Mouse (Mus musculus) heart, postnatal 4 days (tissue): ENCODE data around the gene Tdp1. TPM values are rescaled to one million over a fixed set of nuclear protein-coding genes. Genes with fewer than 3 reads are reported as not detected.
A peak's percentile ranks its signal among the peaks of the same experiment; 100 is the strongest.
"Not testable (repeated sequence)": the region's sequence is repeated elsewhere in the genome, so short reads cannot be mapped to it uniquely, and the experiment has no call there.

ENCODE experiments used
- DNase-seq: peaks from one replicate; pipeline ENCODE4 v3.0.0; 2021
- total RNA-seq, 2 experiments: library from RNA; stranded (reverse); gene quantifications; 2 replicates each; pipeline ENCODE4 v1.2.3; 2021

Gene Tdp1
- total RNA-seq, 2 experiments from 2014 or later: 16.7 to 18.1 TPM

GRCm38 (mm10) chr12:99958068-99959060 lies 74.0 kb downstream of the Tdp1 start:
- no peak for DNase-seq

- DNase-seq: no peak
These were observed 75.0 kb downstream of the Tdp1 start for GRCm38 (mm10) chr12:99959291-99959690.

GRCm38 (mm10) chr12:99959930-99960329 lies 75.6 kb downstream of the Tdp1 start:
- no peak for DNase-seq

- no peak for DNase-seq
These were observed 76.4 kb downstream of the Tdp1 start for GRCm38 (mm10) chr12:99960675-99961074.

- DNase-seq: peak; percentile 73
These were observed 80.2 kb downstream of the Tdp1 start, which contains the start of gene Kcnk13 for GRCm38 (mm10) chr12:99964301-99965202. TSS of gene Kcnk13 (plus strand) at chr12:99964499.

- DNase-seq: peak; percentile 44
These were observed 81.1 kb downstream of the Tdp1 start for GRCm38 (mm10) chr12:99965203-99966115.

- no peak for DNase-seq
These were observed 81.9 kb downstream of the Tdp1 start for GRCm38 (mm10) chr12:99966116-99966770.

- DNase-seq: peak; percentile 24
These were observed 82.6 kb downstream of the Tdp1 start for GRCm38 (mm10) chr12:99966881-99967363.

- DNase-seq: no peak
These were observed 85.6 kb downstream of the Tdp1 start for GRCm38 (mm10) chr12:99969906-99970305.

- not testable (repeated sequence) for DNase-seq
These were observed 87.0 kb downstream of the Tdp1 start for GRCm38 (mm10) chr12:99971205-99971894.

- DNase-seq: no peak
These were observed 88.5 kb downstream of the Tdp1 start for GRCm38 (mm10) chr12:99972825-99973224.

GRCm38 (mm10) chr12:99973659-99974058 lies 89.3 kb downstream of the Tdp1 start:
- DNase-seq: no peak

GRCm38 (mm10) chr12:99979541-99979940 lies 95.2 kb downstream of the Tdp1 start:
- DNase-seq: no peak

GRCm38 (mm10) chr12:99986797-99987196 lies 102.5 kb downstream of the Tdp1 start:
- DNase-seq: no peak

GRCm38 (mm10) chr12:99988144-99988543 lies 103.8 kb downstream of the Tdp1 start:
- no peak for DNase-seq

GRCm38 (mm10) chr12:99992362-99992862 lies 108.1 kb downstream of the Tdp1 start:
- no peak for DNase-seq

- no peak for DNase-seq
These were observed 109.0 kb downstream of the Tdp1 start for GRCm38 (mm10) chr12:99993146-99993890.

- DNase-seq: no peak
These were observed 111.6 kb downstream of the Tdp1 start for GRCm38 (mm10) chr12:99995951-99996350.

GRCm38 (mm10) chr12:99999726-100000125 lies 115.4 kb downstream of the Tdp1 start:
- DNase-seq: no peak
